Mouse (Mus musculus) neural tube, embryonic 15.5 days (tissue): ENCODE results near the gene Slc39a11. TPM values are rescaled to one million over a fixed set of nuclear protein-coding genes. Genes with fewer than 3 reads are reported as not detected.

Source experiments
- ATAC-seq: fragments of 200-750 bp; cut with Nextera tagmentation; 2 replicates; pipeline ENCODE4 v1.8.0; 2017; ENCODE audit warnings: mild to moderate bottlenecking, moderate TSS enrichment, moderate library complexity; ENCODE audit not compliant: low FRiP score
- H3K27ac ChIP-seq: fragments of 300-500 bp; sonication (generic); replicated peaks from 2 replicates; pipeline ENCODE4 v1.5.1; 2015; ENCODE audit warnings: mild to moderate bottlenecking, inconsistent platforms
- H3K27me3 ChIP-seq: fragments of 300-500 bp; sonication (generic); replicated peaks from 2 replicates; pipeline ENCODE4 v1.6.1; 2015; ENCODE audit warnings: inconsistent platforms
- H3K36me3 ChIP-seq: fragments of 300-500 bp; sonication (generic); 2 replicates; pipeline ENCODE4 v1.6.1; 2015; ENCODE audit warnings: inconsistent platforms
- H3K4me1 ChIP-seq: fragments of 300-500 bp; sonication (generic); 2 replicates; pipeline ENCODE4 v1.6.1; 2015; ENCODE audit warnings: inconsistent platforms
- H3K4me2 ChIP-seq: fragments of 300-500 bp; sonication (generic); 2 replicates; pipeline ENCODE4 v1.6.1; 2015; ENCODE audit warnings: inconsistent platforms, mild to moderate bottlenecking, moderate library complexity
- H3K4me3 ChIP-seq: fragments of 300-500 bp; sonication (generic); replicated peaks from 2 replicates; pipeline ENCODE4 v1.5.1; 2015; ENCODE audit warnings: mild to moderate bottlenecking, inconsistent platforms
- H3K9ac ChIP-seq: fragments of 300-500 bp; sonication (generic); replicated peaks from 2 replicates; pipeline ENCODE4 v1.6.1; 2015; ENCODE audit warnings: mild to moderate bottlenecking, inconsistent platforms
- H3K9me3 ChIP-seq: fragments of 300-500 bp; sonication (generic); replicated peaks from 2 replicates; pipeline ENCODE4 v1.6.1; 2016; ENCODE audit warnings: inconsistent platforms
- WGBS: fragments of 180-500 bp; shearing (Covaris S2); methylation state at CpG from one replicate; pipeline ENCODE4 v1.1.7; 2015; ENCODE audit warnings: mixed read lengths; 5-methylcytosine and 5-hydroxymethylcytosine counted together
- polyA plus RNA-seq: library from polyadenylated mRNA; unstranded; fragments of >200 nt; fragmentation: Nextera tagmentation; extraction: Ambion mirVana; gene quantifications from 2 replicates; pipeline ENCODE4 v1.2.1, GENCODE M21; 2015

Gene Slc39a11
- polyA plus RNA-seq, 1 experiment from 2014 or later = 27.7 TPM

DNA sequence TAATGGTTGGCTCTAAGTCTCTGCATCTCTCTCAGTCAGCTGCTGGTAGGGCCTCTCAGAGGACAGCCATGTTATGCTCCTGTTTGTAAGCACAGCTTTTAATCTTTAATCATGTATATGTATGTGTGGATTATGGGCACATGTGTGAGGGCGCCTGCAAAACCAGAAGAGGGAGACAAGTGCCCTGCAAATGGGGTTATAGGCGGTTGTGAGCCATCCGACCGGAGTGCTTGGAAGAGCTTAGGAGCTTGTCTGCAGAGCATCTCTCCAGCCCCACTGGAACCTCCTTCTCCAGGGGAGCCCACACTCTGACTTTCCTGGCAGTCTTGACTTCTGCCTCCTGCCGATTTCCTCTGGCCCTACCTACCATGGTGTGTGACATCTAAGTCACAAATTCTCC lies 211.0 kb downstream of the Slc39a11 start:
- no peak overlapping the region for H3K4me3 ChIP-seq
- peaks cover 12% of the 10 kb centered on the region for H3K4me1 ChIP-seq
- 70% methylated on average over 5 of the region's 5 CpGs for WGBS
- no peaks in the 10 kb centered on the region for H3K9me3 ChIP-seq
- no peaks in the 10 kb centered on the region for H3K27me3 ChIP-seq
- no peaks in the 10 kb centered on the region for H3K36me3 ChIP-seq
- no peak overlapping the region for H3K4me2 ChIP-seq
- H3K9ac ChIP-seq = no peak overlapping the region
- no peak overlapping the region for H3K27ac ChIP-seq
- ATAC-seq = no peak

DNA sequence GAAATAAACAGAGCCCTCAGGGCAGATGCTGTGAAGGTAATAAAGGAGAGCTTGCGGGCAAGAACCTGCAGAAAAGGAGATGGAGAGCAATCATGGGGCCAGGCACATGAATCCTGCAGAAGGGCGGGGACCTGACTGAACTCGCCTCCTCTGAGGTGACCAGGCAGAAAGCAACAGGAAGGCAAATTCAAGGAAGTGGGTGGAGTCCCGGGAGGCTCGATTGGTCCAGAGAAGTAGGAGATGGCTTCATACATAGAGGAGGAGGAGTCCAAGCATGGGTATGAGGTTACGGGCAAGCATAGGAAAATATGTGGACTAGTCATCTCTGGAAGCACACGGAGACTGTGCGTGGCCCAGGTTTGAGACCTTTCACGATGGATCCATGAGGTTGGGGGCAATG lies 212.5 kb downstream of the Slc39a11 start:
- no peaks in the 10 kb centered on the region for H3K9me3 ChIP-seq
- no peak overlapping the region for H3K27ac ChIP-seq
- no peak for ATAC-seq
- no peaks in the 10 kb centered on the region for H3K36me3 ChIP-seq
- no peak overlapping the region for H3K4me2 ChIP-seq
- H3K9ac ChIP-seq = no peak overlapping the region
- H3K4me3 ChIP-seq = no peak overlapping the region
- peaks cover 12% of the 10 kb centered on the region for H3K4me1 ChIP-seq
- WGBS = 93% methylated on average over 9 of the region's 9 CpGs
- no peaks in the 10 kb centered on the region for H3K27me3 ChIP-seq

DNA sequence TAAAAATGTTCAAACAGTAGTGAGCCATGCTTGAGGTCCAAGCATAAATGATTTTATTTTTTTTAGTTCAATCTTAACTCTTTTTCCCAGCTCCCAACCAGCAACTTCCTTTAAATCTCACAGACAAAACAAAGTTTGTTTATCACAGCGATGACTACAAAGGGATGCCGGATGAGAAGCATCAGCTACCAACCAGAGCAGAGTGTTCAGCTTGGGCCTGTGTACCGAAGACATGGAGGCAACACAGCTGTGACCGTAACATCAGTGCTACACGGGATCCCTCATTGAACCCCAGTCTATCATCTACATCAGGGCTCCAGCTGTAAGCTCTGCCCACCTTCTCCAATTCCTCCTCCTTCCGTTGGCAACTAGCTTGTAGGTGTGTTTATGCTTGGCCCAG lies 213.6 kb downstream of the Slc39a11 start:
- Histone ChIP-seq H3K27me3 (no peaks in the 10 kb centered on the region), H3K4me2 (no peak overlapping the region), H3K27ac (no peak overlapping the region), H3K4me3 (no peak overlapping the region), H3K4me1 (peaks cover 12% of the 10 kb centered on the region), H3K9ac (no peak overlapping the region), H3K9me3 (no peaks in the 10 kb centered on the region), H3K36me3 (no peaks in the 10 kb centered on the region)
- WGBS = 88% methylated on average over 6 of the region's 6 CpGs
- ATAC-seq = no peak

DNA sequence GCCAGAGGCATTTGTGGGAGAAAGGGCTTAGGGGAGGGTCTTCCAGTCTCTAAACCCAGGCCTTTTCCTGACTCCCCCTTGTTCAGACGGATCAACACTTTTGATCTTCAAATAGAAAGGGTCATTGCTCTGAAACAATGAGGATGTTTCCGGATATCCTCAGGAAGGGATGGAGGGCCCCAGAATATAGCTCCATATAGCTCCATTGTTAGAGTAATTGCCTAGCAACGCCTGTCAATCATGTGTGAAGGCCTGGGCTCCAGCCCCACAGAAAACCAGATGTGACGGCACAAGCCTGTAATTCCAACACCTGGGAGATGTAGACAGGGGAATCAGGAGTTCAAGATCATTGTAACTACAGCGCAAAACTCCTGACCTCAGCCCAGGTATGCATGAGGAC lies 214.2 kb downstream of the Slc39a11 start:
- H3K9ac ChIP-seq = no peak overlapping the region
- H3K27me3 ChIP-seq = no peaks in the 10 kb centered on the region
- no peaks in the 10 kb centered on the region for H3K9me3 ChIP-seq
- peaks cover 12% of the 10 kb centered on the region for H3K4me1 ChIP-seq
- no peak overlapping the region for H3K27ac ChIP-seq
- no peaks in the 10 kb centered on the region for H3K36me3 ChIP-seq
- no peak for ATAC-seq
- 42% methylated on average over 5 of the region's 5 CpGs for WGBS
- H3K4me3 ChIP-seq = no peak overlapping the region
- no peak overlapping the region for H3K4me2 ChIP-seq

DNA sequence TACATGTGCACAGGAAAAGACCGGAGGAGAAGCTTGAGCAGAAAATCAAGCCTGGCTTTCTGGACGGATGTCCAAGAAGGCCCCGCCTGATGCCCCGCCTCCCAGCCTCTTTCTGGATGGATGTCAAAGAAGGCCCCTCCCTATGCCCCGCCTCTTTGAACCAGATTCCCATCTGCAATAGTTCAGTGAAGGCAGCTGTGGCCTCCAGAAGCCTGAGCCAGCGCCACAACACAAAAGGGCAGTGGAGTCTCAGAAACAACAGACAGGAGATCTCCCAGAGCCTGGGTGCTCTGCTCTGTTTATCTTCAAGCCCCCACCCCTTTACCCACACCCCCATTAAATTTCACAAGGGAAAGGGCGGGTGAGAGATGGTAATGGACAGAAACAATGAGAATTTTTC lies 218.7 kb downstream of the Slc39a11 start:
- Histone ChIP-seq H3K27me3 (peaks cover 3% of the 10 kb centered on the region; the same call in 1 of the 2 replicates), H3K4me3 (no peak overlapping the region), H3K9me3 (no peaks in the 10 kb centered on the region), H3K4me1 (peaks cover 4% of the 10 kb centered on the region), H3K27ac (no peak overlapping the region), H3K4me2 (no peak overlapping the region), H3K36me3 (no peaks in the 10 kb centered on the region), H3K9ac (no peak overlapping the region)
- 64% methylated on average over 7 of the region's 7 CpGs for WGBS
- ATAC-seq = no peak

DNA sequence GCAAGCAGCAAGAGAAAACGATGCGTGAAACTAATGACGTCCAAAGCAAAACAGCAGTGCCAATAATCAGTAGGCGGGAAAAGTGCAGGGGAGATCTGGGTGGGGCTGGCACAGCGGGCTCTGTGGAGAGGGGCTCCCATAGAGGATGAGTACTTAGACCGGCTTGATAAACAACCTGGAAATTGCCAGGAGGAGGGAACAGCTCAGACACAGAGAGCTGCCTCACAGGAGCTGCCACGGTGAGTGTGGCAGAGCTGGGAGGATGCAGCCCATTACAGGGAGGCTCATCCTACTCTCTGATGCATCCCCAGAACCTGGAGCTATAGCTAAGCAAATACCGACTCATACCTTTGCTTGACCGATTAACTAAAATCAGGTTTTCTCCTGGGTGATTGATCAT lies 224.0 kb downstream of the Slc39a11 start:
- Histone ChIP-seq H3K9ac (no peak overlapping the region), H3K27ac (peak overlapping the region; percentile 68), H3K4me3 (no peak overlapping the region), H3K4me2 (peak overlapping the region; percentile 22), H3K4me1 (peaks cover 15% of the 10 kb centered on the region), H3K36me3 (no peaks in the 10 kb centered on the region), H3K9me3 (no peaks in the 10 kb centered on the region), H3K27me3 (peaks cover 3% of the 10 kb centered on the region; the same call in 1 of the 2 replicates)
- 33% methylated on average over 9 of the region's 9 CpGs for WGBS
- ATAC-seq = peak; percentile 30; the same call in 1 of the 2 replicates

DNA sequence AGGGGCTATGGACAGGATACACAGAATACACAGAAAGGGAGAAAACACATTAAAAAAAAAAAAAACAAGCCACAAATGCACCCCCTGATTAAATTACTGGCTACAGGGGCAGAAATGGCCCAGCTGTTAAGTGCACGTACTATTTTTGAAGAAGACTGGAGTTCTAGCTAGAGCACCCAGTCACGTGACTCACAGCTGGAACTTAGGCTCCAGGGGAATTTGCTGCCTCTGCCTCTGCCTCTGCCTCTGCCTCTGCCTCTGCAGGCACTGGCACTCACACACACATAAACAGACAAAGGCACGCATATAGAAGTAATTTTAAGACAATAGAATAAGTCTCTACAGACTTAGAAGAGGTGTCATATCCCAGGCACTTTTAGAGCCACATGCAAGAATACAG lies 224.4 kb downstream of the Slc39a11 start:
- peaks cover 15% of the 10 kb centered on the region for H3K4me1 ChIP-seq
- peaks cover 3% of the 10 kb centered on the region; the same call in 1 of the 2 replicates for H3K27me3 ChIP-seq
- peak overlapping the region; percentile 22; the same call in 1 of the 2 replicates for H3K4me2 ChIP-seq
- 48% methylated on average over 3 of the region's 3 CpGs for WGBS
- ATAC-seq = no peak
- H3K9ac ChIP-seq = no peak overlapping the region
- H3K36me3 ChIP-seq = no peaks in the 10 kb centered on the region
- H3K9me3 ChIP-seq = no peaks in the 10 kb centered on the region
- peak overlapping the region; percentile 68 for H3K27ac ChIP-seq
- H3K4me3 ChIP-seq = no peak overlapping the region

GRCm38 (mm10) chr11:113424765-113425164 lies 225.1 kb downstream of the Slc39a11 start:
- Histone ChIP-seq H3K27ac (no peak overlapping the region), H3K4me3 (no peak overlapping the region), H3K4me1 (peaks cover 15% of the 10 kb centered on the region), H3K36me3 (no peaks in the 10 kb centered on the region), H3K9ac (no peak overlapping the region), H3K27me3 (peaks cover 3% of the 10 kb centered on the region; the same call in 1 of the 2 replicates), H3K9me3 (no peaks in the 10 kb centered on the region), H3K4me2 (no peak overlapping the region)
- 78% methylated on average over 3 of the region's 4 CpGs for WGBS
- ATAC-seq = no peak

DNA sequence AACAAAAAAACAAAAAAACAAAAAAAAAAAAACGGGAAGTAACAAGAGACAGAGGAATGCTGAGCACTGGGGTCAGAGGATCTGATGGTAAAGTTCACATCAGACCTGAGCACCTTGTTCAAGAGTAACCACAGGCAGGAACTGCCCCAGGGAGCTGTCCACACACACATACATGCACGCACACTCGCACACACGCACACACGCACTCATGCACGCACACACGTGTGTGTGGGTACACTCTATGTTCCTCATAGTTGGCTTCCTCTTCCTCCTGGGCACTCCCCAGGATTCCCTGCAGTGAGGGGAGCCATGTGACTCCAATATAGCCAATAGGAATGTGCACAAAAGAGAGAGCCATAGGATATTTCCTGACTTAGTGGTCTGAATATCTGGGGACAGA lies 227.3 kb downstream of the Slc39a11 start:
- Histone ChIP-seq H3K4me1 (peaks cover 20% of the 10 kb centered on the region), H3K4me2 (no peak overlapping the region), H3K27ac (no peak overlapping the region), H3K9ac (no peak overlapping the region), H3K36me3 (no peaks in the 10 kb centered on the region), H3K27me3 (0 out of 2 replicates have a peak, but pooled peaks cover 3% of the 10 kb centered on the region), H3K9me3 (no peaks in the 10 kb centered on the region), H3K4me3 (no peak overlapping the region)
- no peak for ATAC-seq
- WGBS = 93% methylated on average over 7 of the region's 7 CpGs

GRCm38 (mm10) chr11:113418921-113419655 lies 230.8 kb downstream of the Slc39a11 start:
- Histone ChIP-seq H3K27me3 (no peaks in the 10 kb centered on the region), H3K4me1 (peaks cover 7% of the 10 kb centered on the region; the same call in 1 of the 2 replicates), H3K4me3 (no peak overlapping the region), H3K9ac (no peak overlapping the region), H3K4me2 (no peak overlapping the region), H3K9me3 (no peaks in the 10 kb centered on the region), H3K36me3 (no peaks in the 10 kb centered on the region), H3K27ac (peak overlapping the region; percentile 49; the same call in 1 of the 2 replicates)
- 56% methylated on average over 15 of the region's 15 CpGs for WGBS
- ATAC-seq = no peak

DNA sequence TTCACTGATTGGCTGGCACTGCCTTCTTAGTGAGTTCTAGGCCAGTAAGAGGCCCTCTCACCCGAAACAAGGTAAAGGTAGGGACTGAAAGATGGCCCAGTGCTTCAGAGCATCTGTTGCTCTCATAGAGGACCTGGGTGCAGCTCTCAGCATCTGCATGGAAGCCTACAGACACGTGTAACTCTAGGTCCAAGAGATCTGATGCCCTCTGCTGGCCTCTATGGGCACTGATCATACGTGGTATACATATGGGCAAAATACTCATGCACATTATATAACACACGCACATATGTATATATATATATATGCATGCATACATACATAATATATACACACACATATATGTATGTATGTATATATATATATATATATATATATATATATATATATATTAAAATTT lies 231.9 kb downstream of the Slc39a11 start:
- Histone ChIP-seq H3K4me3 (no peak overlapping the region), H3K4me1 (peaks cover 5% of the 10 kb centered on the region; the same call in 1 of the 2 replicates), H3K9me3 (no peaks in the 10 kb centered on the region), H3K4me2 (no peak overlapping the region), H3K27me3 (no peaks in the 10 kb centered on the region), H3K27ac (no peak overlapping the region), H3K9ac (no peak overlapping the region), H3K36me3 (no peaks in the 10 kb centered on the region)
- no peak for ATAC-seq
- 88% methylated on average over 4 of the region's 4 CpGs for WGBS

- WGBS = 90% methylated on average over 4 of the region's 4 CpGs
- Histone ChIP-seq H3K27ac (no peak overlapping the region), H3K27me3 (no peaks in the 10 kb centered on the region), H3K4me3 (no peak overlapping the region), H3K9ac (no peak overlapping the region), H3K9me3 (no peaks in the 10 kb centered on the region), H3K36me3 (no peaks in the 10 kb centered on the region), H3K4me2 (no peak overlapping the region), H3K4me1 (no peaks in the 10 kb centered on the region)
- no peak for ATAC-seq
Measured at GRCm38 (mm10) chr11:113412545-113412944, 237.3 kb downstream of the Slc39a11 start.
